Mouse (Mus musculus) liver, adult 2 months (tissue): Measurements from ENCODE around the gene Mdc1.

Source experiments
- CTCF ChIP-seq: fragments of 200-500 bp; IDR thresholded peaks from 2 replicates; pipeline ENCODE4 v1.5.1; 2011; ENCODE audit warnings: low read depth, low read length, control low read depth
- POLR2A ChIP-seq: fragments of 200-500 bp; IDR thresholded peaks from 2 replicates; pipeline ENCODE4 v1.6.1; 2011; ENCODE audit warnings: low read length, control low read depth; ENCODE audit not compliant: insufficient read depth; ENCODE audit errors: extremely low read depth

DNA sequence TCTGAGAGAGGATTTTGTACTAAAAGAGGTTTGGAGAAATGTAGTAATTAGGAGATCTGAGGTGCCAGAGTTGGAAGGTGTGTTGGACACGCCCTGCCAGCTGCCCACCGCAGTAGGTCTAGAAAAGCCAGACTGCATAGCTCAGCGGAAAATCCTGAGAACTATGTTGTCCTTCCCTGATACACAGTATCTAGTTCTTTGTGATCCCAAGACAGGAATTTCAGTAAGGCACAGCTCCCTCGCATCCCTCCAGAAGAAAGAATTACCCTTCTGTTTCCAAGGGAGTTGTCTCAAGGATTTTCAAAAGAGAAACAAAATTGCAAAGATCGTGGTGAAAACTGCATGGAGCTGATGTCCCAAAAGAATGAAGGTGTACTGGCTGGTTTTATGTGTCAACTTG lies 2.7 kb upstream of the Mdc1 start:
- TF ChIP-seq CTCF (no peak), POLR2A (no peak)
